Mouse (Mus musculus) gastrocnemius, postnatal 4 days (tissue): ENCODE results near the gene Syk. TPM values are rescaled to one million over a fixed set of nuclear protein-coding genes. Genes with fewer than 3 reads are reported as not detected.

Experiments
- DNase-seq, 2 experiments: peaks; one replicate each; pipeline ENCODE4 v3.0.0; 2021 to 2022; ENCODE audit warnings: low spot score in 2 of 2, mixed read lengths in 2 of 2
- total RNA-seq, 2 experiments: library from RNA; stranded (reverse); gene quantifications; 2 replicates each; pipeline ENCODE4 v1.2.3; 2021

Gene Syk
- total RNA-seq, 2 experiments from 2014 or later = 5.6 to 5.9 TPM

DNA sequence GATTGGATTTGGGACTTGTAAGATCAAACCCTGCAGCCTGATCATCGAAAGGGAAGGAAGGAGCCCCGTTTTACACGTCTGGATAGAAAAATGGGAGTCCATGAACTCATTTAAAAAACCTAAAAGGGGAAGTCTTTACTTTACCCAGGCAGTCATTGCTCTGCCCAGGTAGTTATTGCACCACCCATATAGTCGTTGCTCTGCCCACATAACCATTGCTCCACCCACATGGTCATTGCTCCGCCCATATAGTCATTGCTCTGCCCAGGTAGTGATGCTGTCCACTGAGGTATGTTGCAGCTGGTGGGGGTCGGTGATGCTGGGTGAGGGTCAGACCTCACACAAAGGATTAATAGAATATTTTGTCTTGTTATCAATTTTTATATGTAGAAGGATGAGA lies 111.9 kb downstream of the Syk start:
- DNase-seq = no peak

Other genes with a start within 250 kb of the Syk start
- gene Diras2, start 51.9 kb upstream of the Syk start, total RNA-seq = under 1 TPM; 0.15 to 0.16 TPM